Mouse (Mus musculus) kidney, adult 2 months (tissue): ENCODE data around the gene Foxp1. TPM values are rescaled to one million over a fixed set of nuclear protein-coding genes. Genes with fewer than 3 reads are reported as not detected.

Source experiments
- DNase-seq: peaks from one replicate; pipeline ENCODE4 v3.0.0; 2021
- H3K27ac ChIP-seq: fragments of 200-500 bp; 2 replicates; pipeline ENCODE4 v1.5.1; 2012; ENCODE audit warnings: low read depth, low read length, control low read depth, inconsistent platforms; ENCODE audit not compliant: insufficient read depth
- H3K27me3 ChIP-seq: fragments of 200-500 bp; replicated peaks from 2 replicates; pipeline ENCODE4 v1.6.1; 2012; ENCODE audit warnings: mild to moderate bottlenecking, moderate library complexity, low read length, inconsistent platforms; ENCODE audit not compliant: control insufficient read depth, insufficient read depth
- H3K36me3 ChIP-seq: fragments of 200-500 bp; 2 replicates; pipeline ENCODE4 v1.6.1; 2012; ENCODE audit warnings: mild to moderate bottlenecking, moderate library complexity, low read length, inconsistent platforms; ENCODE audit not compliant: control insufficient read depth, insufficient read depth
- H3K4me1 ChIP-seq: fragments of 200-500 bp; 2 replicates; pipeline ENCODE4 v1.6.1; 2011; ENCODE audit warnings: low read length; ENCODE audit not compliant: control insufficient read depth, insufficient read depth
- H3K4me3 ChIP-seq: fragments of 200-500 bp; 2 replicates; pipeline ENCODE4 v1.5.1; 2011; ENCODE audit warnings: mild to moderate bottlenecking, low read depth, low read length, control low read depth; ENCODE audit not compliant: insufficient read depth
- CTCF ChIP-seq: fragments of 200-500 bp; conservative IDR thresholded peaks from 2 replicates; pipeline ENCODE4 v1.5.1; 2011; ENCODE audit warnings: low read depth, mild to moderate bottlenecking, control low read depth, low read length, moderate library complexity, mixed read lengths; ENCODE audit not compliant: insufficient read depth, insufficient read length
- POLR2A ChIP-seq: fragments of 200-500 bp; IDR thresholded peaks from one replicate; pipeline ENCODE4 v1.6.1; 2011; ENCODE audit warnings: low read depth, low read length, control low read depth
- WGBS: fragments of 180-500 bp; shearing (Covaris S2); methylation state at CpG from one replicate; pipeline ENCODE4 v1.1.7; 2018; 5-methylcytosine and 5-hydroxymethylcytosine counted together
- polyA plus RNA-seq: library from polyadenylated mRNA; depleted of rRNA; stranded (reverse); fragments of >200 nt; gene quantifications from 2 replicates; pipeline ENCODE4 v1.2.3, GENCODE M21; 2012

The Foxp1 gene
- polyA plus RNA-seq, 1 experiment = 32.8 TPM

- Histone ChIP-seq H3K27ac (no peak overlapping the region), H3K4me3 (no peak overlapping the region), H3K4me1 (no peaks in the 10 kb centered on the region), H3K27me3 (no peaks in the 10 kb centered on the region), H3K36me3 (no peaks in the 10 kb centered on the region)
- 81% methylated on average over 8 of the region's 8 CpGs for WGBS
- DNase-seq = no peak
- no peak for TF ChIP-seq POLR2A
- no peak for TF ChIP-seq CTCF
Measured at GRCm38 (mm10) chr6:99120776-99121766, 401.4 kb downstream of the Foxp1 start.

- DNase-seq = peak; percentile 27
- H3K4me1 ChIP-seq = no peaks in the 10 kb centered on the region
- H3K4me3 ChIP-seq = no peak overlapping the region
- 35% methylated on average over 4 of the region's 4 CpGs for WGBS
- no peaks in the 10 kb centered on the region for H3K27me3 ChIP-seq
- no peaks in the 10 kb centered on the region for H3K36me3 ChIP-seq
- H3K27ac ChIP-seq = no peak overlapping the region
- no peak for TF ChIP-seq CTCF
- TF ChIP-seq POLR2A = no peak
Measured at GRCm38 (mm10) chr6:99118534-99118933, 404.0 kb downstream of the Foxp1 start.

- WGBS = 78% methylated on average over 1 of the region's 1 CpGs
- DNase-seq = no peak
Measured at GRCm38 (mm10) chr6:99117411-99117810, 405.1 kb downstream of the Foxp1 start.

GRCm38 (mm10) chr6:99111856-99112255, 410.7 kb downstream of the Foxp1 start:
- 76% methylated on average over 4 of the region's 4 CpGs for WGBS
- DNase-seq = no peak
- Histone ChIP-seq H3K36me3 (no peaks in the 10 kb centered on the region), H3K4me1 (no peaks in the 10 kb centered on the region), H3K27me3 (no peaks in the 10 kb centered on the region), H3K27ac (no peak overlapping the region), H3K4me3 (no peak overlapping the region)
- TF ChIP-seq CTCF = no peak
- TF ChIP-seq POLR2A = no peak

More at GRCm38 (mm10) chr6:99117411-99117810, 405.1 kb downstream of the Foxp1 start:
- Histone ChIP-seq H3K27ac (no peak overlapping the region), H3K4me1 (no peaks in the 10 kb centered on the region), H3K4me3 (no peak overlapping the region), H3K27me3 (no peaks in the 10 kb centered on the region), H3K36me3 (no peaks in the 10 kb centered on the region)
- no peak for TF ChIP-seq CTCF
- TF ChIP-seq POLR2A = no peak

- no peaks in the 10 kb centered on the region for H3K36me3 ChIP-seq
- no peaks in the 10 kb centered on the region for H3K27me3 ChIP-seq
- H3K27ac ChIP-seq = no peak overlapping the region
- no peak overlapping the region for H3K4me3 ChIP-seq
- H3K4me1 ChIP-seq = no peaks in the 10 kb centered on the region
- TF ChIP-seq CTCF (no peak), POLR2A (no peak)
- 76% methylated on average over 4 of the region's 4 CpGs for WGBS
- DNase-seq = no peak
Measured at GRCm38 (mm10) chr6:99108417-99108816, 414.1 kb downstream of the Foxp1 start.

GRCm38 (mm10) chr6:99107674-99108073, 414.8 kb downstream of the Foxp1 start:
- TF ChIP-seq CTCF (no peak), POLR2A (no peak)
- H3K27ac ChIP-seq = no peak overlapping the region
- H3K4me1 ChIP-seq = no peaks in the 10 kb centered on the region
- 92% methylated on average over 6 of the region's 6 CpGs for WGBS
- DNase-seq = no peak
- H3K27me3 ChIP-seq = no peaks in the 10 kb centered on the region
- no peak overlapping the region for H3K4me3 ChIP-seq
- H3K36me3 ChIP-seq = no peaks in the 10 kb centered on the region

GRCm38 (mm10) chr6:99107081-99107482, 415.4 kb downstream of the Foxp1 start:
- DNase-seq = no peak
- H3K36me3 ChIP-seq = no peaks in the 10 kb centered on the region
- no peak overlapping the region for H3K27ac ChIP-seq
- no peak overlapping the region for H3K4me3 ChIP-seq
- TF ChIP-seq POLR2A = no peak
- no peak for TF ChIP-seq CTCF
- H3K4me1 ChIP-seq = no peaks in the 10 kb centered on the region
- WGBS = 80% methylated on average over 6 of the region's 6 CpGs
- H3K27me3 ChIP-seq = no peaks in the 10 kb centered on the region

GRCm38 (mm10) chr6:99105979-99106378, 416.5 kb downstream of the Foxp1 start:
- no peaks in the 10 kb centered on the region for H3K36me3 ChIP-seq
- no peak overlapping the region for H3K27ac ChIP-seq
- no peak overlapping the region for H3K4me3 ChIP-seq
- peaks cover 3% of the 10 kb centered on the region; the same call in 1 of the 2 replicates for H3K4me1 ChIP-seq
- 84% methylated on average over 4 of the region's 4 CpGs for WGBS
- DNase-seq = no peak
- H3K27me3 ChIP-seq = no peaks in the 10 kb centered on the region
- TF ChIP-seq CTCF (no peak), POLR2A (no peak)
